Mouse (Mus musculus): ENCODE data around the gene Frmd4b. TPM values are rescaled to one million over a fixed set of nuclear protein-coding genes. Genes with fewer than 3 reads are reported as not detected.

Frmd4b gene
- polyA plus RNA-seq, 1 experiment from 2014 or later, result 27.1 TPM

- 52% methylated on average over 12 of the region's 12 CpGs for WGBS
- no peak for ATAC-seq
- no peaks in the 10 kb centered on the region for H3K9me3 ChIP-seq
- no peak overlapping the region for H3K4me2 ChIP-seq (replicated peaks)
- H3K27ac ChIP-seq, result no peak overlapping the region
- no peaks in the 10 kb centered on the region for H3K27me3 ChIP-seq
- no peak overlapping the region for H3K4me3 ChIP-seq (replicated peaks)
- no peaks in the 10 kb centered on the region for H3K36me3 ChIP-seq
- peaks cover 28% of the 10 kb centered on the region for H3K4me1 ChIP-seq (replicated peaks)
- H3K9ac ChIP-seq (replicated peaks), result no peak overlapping the region
Measured at GRCm38 (mm10) chr6:97517616-97518235, 99.6 kb downstream of the Frmd4b start.

GRCm38 (mm10) chr6:97516941-97517340 is 100.4 kb downstream of the Frmd4b start:
- H3K4me3 ChIP-seq (replicated peaks), result no peak overlapping the region

GRCm38 (mm10) chr6:97510771-97511170 is 106.6 kb downstream of the Frmd4b start:
- WGBS, result 69% methylated on average over 8 of the region's 8 CpGs
- no peak for ATAC-seq
- Histone ChIP-seq H3K27me3 (no peaks in the 10 kb centered on the region), H3K27ac (no peak overlapping the region), H3K9ac (replicated peaks) (no peak overlapping the region), H3K36me3 (no peaks in the 10 kb centered on the region), H3K4me2 (replicated peaks) (no peak overlapping the region), H3K4me3 (replicated peaks) (no peak overlapping the region), H3K4me1 (replicated peaks) (peaks cover 15% of the 10 kb centered on the region; the same call in 1 of the 2 replicates), H3K9me3 (no peaks in the 10 kb centered on the region)

More at GRCm38 (mm10) chr6:97516941-97517340, 100.4 kb downstream of the Frmd4b start:
- H3K4me1 ChIP-seq (replicated peaks), result peaks cover 27% of the 10 kb centered on the region
- H3K9me3 ChIP-seq, result no peaks in the 10 kb centered on the region
- no peak; the same call in 1 of the 2 replicates for ATAC-seq
- H3K27ac ChIP-seq, result no peak overlapping the region
- no peak overlapping the region for H3K9ac ChIP-seq (replicated peaks)
- WGBS, result 79% methylated on average over 5 of the region's 5 CpGs
- no peaks in the 10 kb centered on the region for H3K27me3 ChIP-seq
- H3K4me2 ChIP-seq (replicated peaks), result no peak overlapping the region
- H3K36me3 ChIP-seq, result no peaks in the 10 kb centered on the region

- WGBS, result 94% methylated on average over 10 of the region's 10 CpGs
- Histone ChIP-seq H3K4me2 (replicated peaks) (no peak overlapping the region), H3K27ac (no peak overlapping the region), H3K4me3 (replicated peaks) (no peak overlapping the region), H3K27me3 (no peaks in the 10 kb centered on the region), H3K4me1 (replicated peaks) (peaks cover 13% of the 10 kb centered on the region; the same call in 1 of the 2 replicates), H3K9me3 (no peaks in the 10 kb centered on the region), H3K36me3 (no peaks in the 10 kb centered on the region), H3K9ac (replicated peaks) (no peak overlapping the region)
- ATAC-seq, result no peak
Measured at GRCm38 (mm10) chr6:97509434-97509833, 107.9 kb downstream of the Frmd4b start.

GRCm38 (mm10) chr6:97508480-97508879 is 108.9 kb downstream of the Frmd4b start:
- ATAC-seq, result no peak
- Histone ChIP-seq H3K9ac (replicated peaks) (no peak overlapping the region), H3K9me3 (no peaks in the 10 kb centered on the region), H3K4me2 (replicated peaks) (no peak overlapping the region), H3K27ac (no peak overlapping the region), H3K4me3 (replicated peaks) (no peak overlapping the region), H3K4me1 (replicated peaks) (peaks cover 13% of the 10 kb centered on the region; the same call in 1 of the 2 replicates), H3K27me3 (no peaks in the 10 kb centered on the region), H3K36me3 (no peaks in the 10 kb centered on the region)
- 84% methylated on average over 6 of the region's 6 CpGs for WGBS

GRCm38 (mm10) chr6:97507893-97508292 is 109.4 kb downstream of the Frmd4b start:
- no peak for ATAC-seq
- Histone ChIP-seq H3K4me3 (replicated peaks) (no peak overlapping the region), H3K27ac (no peak overlapping the region), H3K4me1 (replicated peaks) (peaks cover 13% of the 10 kb centered on the region; the same call in 1 of the 2 replicates), H3K27me3 (no peaks in the 10 kb centered on the region), H3K4me2 (replicated peaks) (no peak overlapping the region), H3K36me3 (no peaks in the 10 kb centered on the region), H3K9ac (replicated peaks) (no peak overlapping the region), H3K9me3 (no peaks in the 10 kb centered on the region)
- WGBS, result 93% methylated on average over 3 of the region's 3 CpGs

GRCm38 (mm10) chr6:97506141-97506650 is 111.1 kb downstream of the Frmd4b start:
- ATAC-seq, result 0 out of 2 replicates have a peak, but pooled peaks have one; percentile 40

GRCm38 (mm10) chr6:97504673-97505072 is 112.7 kb downstream of the Frmd4b start:
- Histone ChIP-seq H3K36me3 (no peaks in the 10 kb centered on the region), H3K4me3 (replicated peaks) (no peak overlapping the region)
- no peak for ATAC-seq

More at GRCm38 (mm10) chr6:97506141-97506650, 111.1 kb downstream of the Frmd4b start:
- Histone ChIP-seq H3K4me3 (replicated peaks) (no peak overlapping the region), H3K27ac (no peak overlapping the region), H3K9ac (replicated peaks) (no peak overlapping the region), H3K9me3 (no peaks in the 10 kb centered on the region), H3K4me1 (replicated peaks) (peaks cover 11% of the 10 kb centered on the region; the same call in 1 of the 2 replicates), H3K27me3 (no peaks in the 10 kb centered on the region), H3K4me2 (replicated peaks) (no peak overlapping the region), H3K36me3 (no peaks in the 10 kb centered on the region)
- 70% methylated on average over 15 of the region's 15 CpGs for WGBS

GRCm38 (mm10) chr6:97501000-97501399 is 116.3 kb downstream of the Frmd4b start:
- no peak for ATAC-seq
- 91% methylated on average over 7 of the region's 7 CpGs for WGBS
- H3K9me3 ChIP-seq, result no peaks in the 10 kb centered on the region

More at GRCm38 (mm10) chr6:97504673-97505072, 112.7 kb downstream of the Frmd4b start:
- H3K4me1 ChIP-seq (replicated peaks), result peaks cover 10% of the 10 kb centered on the region; the same call in 1 of the 2 replicates
- H3K27me3 ChIP-seq, result no peaks in the 10 kb centered on the region
- H3K9ac ChIP-seq (replicated peaks), result no peak overlapping the region
- 87% methylated on average over 5 of the region's 5 CpGs for WGBS
- no peak overlapping the region for H3K4me2 ChIP-seq (replicated peaks)
- H3K9me3 ChIP-seq, result no peaks in the 10 kb centered on the region
- no peak overlapping the region for H3K27ac ChIP-seq

GRCm38 (mm10) chr6:97500246-97500645 is 117.1 kb downstream of the Frmd4b start:
- no peak for ATAC-seq
- H3K4me3 ChIP-seq (replicated peaks), result no peak overlapping the region
- WGBS, result 87% methylated on average over 6 of the region's 6 CpGs
- no peak overlapping the region for H3K27ac ChIP-seq
- H3K4me2 ChIP-seq (replicated peaks), result no peak overlapping the region
- H3K9ac ChIP-seq (replicated peaks), result no peak overlapping the region
- no peaks in the 10 kb centered on the region for H3K36me3 ChIP-seq
- no peaks in the 10 kb centered on the region for H3K9me3 ChIP-seq
- H3K27me3 ChIP-seq, result no peaks in the 10 kb centered on the region
- H3K4me1 ChIP-seq (replicated peaks), result no peaks in the 10 kb centered on the region

More at GRCm38 (mm10) chr6:97501000-97501399, 116.3 kb downstream of the Frmd4b start:
- Histone ChIP-seq H3K4me3 (replicated peaks) (no peak overlapping the region), H3K27ac (no peak overlapping the region), H3K4me1 (replicated peaks) (peaks cover 3% of the 10 kb centered on the region; the same call in 1 of the 2 replicates), H3K36me3 (no peaks in the 10 kb centered on the region), H3K4me2 (replicated peaks) (no peak overlapping the region), H3K9ac (replicated peaks) (no peak overlapping the region), H3K27me3 (no peaks in the 10 kb centered on the region)

- no peaks in the 10 kb centered on the region for H3K27me3 ChIP-seq
- no peaks in the 10 kb centered on the region for H3K9me3 ChIP-seq
- 64% methylated on average over 1 of the region's 1 CpGs for WGBS
- H3K4me3 ChIP-seq (replicated peaks), result no peak overlapping the region
- H3K36me3 ChIP-seq, result no peaks in the 10 kb centered on the region
- no peak overlapping the region for H3K9ac ChIP-seq (replicated peaks)
- H3K27ac ChIP-seq, result no peak overlapping the region
- no peak overlapping the region for H3K4me2 ChIP-seq (replicated peaks)
- no peak for ATAC-seq
- H3K4me1 ChIP-seq (replicated peaks), result no peaks in the 10 kb centered on the region
Measured at GRCm38 (mm10) chr6:97496002-97496401, 121.3 kb downstream of the Frmd4b start.

- Histone ChIP-seq H3K9me3 (no peaks in the 10 kb centered on the region), H3K9ac (replicated peaks) (no peak overlapping the region), H3K27me3 (peaks cover 17% of the 10 kb centered on the region), H3K4me1 (replicated peaks) (peaks cover 28% of the 10 kb centered on the region), H3K36me3 (no peaks in the 10 kb centered on the region), H3K4me2 (replicated peaks) (no peak overlapping the region), H3K4me3 (replicated peaks) (no peak overlapping the region), H3K27ac (no peak overlapping the region)
- no peak for ATAC-seq
- WGBS, result 89% methylated on average over 5 of the region's 5 CpGs
Measured at GRCm38 (mm10) chr6:97491065-97491464, 126.3 kb downstream of the Frmd4b start.

Data from midbrain, embryonic 13.5 days (tissue).